Mouse (Mus musculus) frontal cortex, postnatal 10 days (tissue): ENCODE measurements around the gene Gm20741.

Experiments
- DNase-seq, 2 experiments: peaks; one replicate each; pipeline ENCODE4 v3.0.0; 2022; ENCODE audit warnings: low spot score in 2 of 2, mixed read lengths in 1 of 2

The Gm20741 gene

DNA sequence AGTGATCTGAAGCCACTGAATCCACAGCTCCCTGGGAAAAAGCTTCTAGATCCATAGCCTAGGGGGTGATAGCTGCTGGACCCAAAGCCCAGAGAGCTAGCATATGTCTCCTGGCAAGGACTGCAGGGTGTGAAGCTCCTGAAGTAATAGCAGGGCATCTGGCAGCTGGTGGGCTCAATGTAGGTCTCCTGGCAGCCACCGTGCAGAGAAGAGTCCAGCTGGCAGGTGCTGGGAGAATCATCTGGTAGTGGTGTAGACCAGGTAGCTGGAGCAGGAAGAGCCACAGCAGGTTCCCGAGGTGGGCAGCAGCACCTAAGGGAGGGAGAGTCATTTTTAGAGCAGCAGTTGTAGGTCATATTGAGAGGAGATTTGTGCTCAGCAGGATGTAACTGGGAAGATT lies at the start of gene Gm20741:
Gene Gm20741, minus strand, starts transcription at position 394 of the 400 bp plus-strand sequence.
- no peak for DNase-seq

DNA sequence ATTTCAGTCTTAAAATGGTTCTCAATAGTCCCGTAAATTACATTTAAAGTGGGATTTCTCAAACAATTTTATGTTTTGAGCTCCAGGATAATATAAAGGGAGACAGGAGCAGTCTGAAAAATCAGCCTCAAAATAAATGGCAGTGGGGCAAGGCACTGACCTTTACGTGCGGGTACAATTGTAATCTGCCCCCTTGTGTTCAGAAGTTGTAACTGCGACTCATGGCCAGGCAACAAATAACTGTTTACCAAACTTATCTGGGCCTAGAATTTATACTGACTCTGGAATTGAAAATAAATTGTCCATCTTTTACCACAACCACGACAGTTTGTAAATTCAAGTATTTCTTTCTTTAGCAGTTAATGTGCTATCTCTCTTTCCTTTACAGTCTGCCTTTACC lies 39.4 kb upstream of the Gm20741 start:
- no peak for DNase-seq

DNA sequence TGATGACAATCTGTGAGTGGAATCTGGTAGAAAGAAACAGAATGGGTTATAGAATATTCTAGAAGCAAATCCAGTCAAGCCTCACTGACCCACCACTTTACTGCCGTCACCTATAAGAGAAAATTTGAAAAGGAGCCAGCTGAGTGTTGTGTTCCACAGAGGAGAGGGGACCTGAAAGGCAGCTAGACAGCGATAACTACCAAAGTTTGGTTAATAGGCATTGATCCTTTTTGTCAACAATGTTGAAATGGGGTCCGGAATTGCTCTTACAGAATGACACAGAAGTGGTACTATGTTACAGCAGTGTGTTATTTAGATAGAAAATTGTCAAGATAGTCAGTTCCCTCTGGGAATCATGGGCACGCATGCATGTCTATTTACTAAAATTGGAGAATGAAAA lies 36.5 kb upstream of the Gm20741 start:
- no peak for DNase-seq

DNA sequence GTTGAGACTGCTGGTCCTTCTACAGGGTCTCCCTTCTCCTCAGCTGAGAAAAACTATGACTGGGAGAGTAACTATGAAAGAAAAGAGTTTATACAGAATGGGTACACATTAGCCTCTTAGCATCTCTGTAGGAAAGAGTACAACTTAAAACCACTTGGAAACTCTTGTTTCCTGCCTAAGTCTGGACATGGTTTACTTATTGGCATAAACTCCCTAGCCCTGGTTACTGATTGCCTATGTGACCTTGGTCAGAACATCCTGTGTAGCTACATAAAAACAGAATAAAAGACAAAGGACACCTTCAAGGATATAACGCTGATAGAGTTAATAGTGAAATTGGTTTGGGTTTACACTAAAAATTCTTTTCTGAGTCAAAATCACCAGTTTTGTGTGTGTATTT lies 35.3 kb upstream of the Gm20741 start:
- DNase-seq: no peak

DNA sequence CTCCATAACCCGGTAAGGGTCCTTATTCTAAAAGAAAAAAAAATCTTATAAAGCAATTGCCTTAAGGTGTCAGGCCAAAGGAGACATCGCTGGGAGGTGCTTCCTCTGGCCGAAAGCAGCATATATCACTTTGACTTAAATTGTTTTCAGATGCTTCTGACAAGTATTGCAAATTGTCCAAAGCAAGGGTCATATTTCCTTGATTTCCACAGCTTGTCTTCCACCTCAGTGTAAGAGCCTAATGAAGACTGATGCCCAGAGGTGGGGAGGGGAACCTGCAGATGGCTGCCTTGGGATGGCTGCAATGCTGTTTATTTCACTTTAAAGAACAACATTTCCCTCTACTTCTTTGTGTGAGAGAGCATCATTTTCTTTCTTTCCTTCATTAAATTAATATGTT lies 15.0 kb upstream of the Gm20741 start:
- DNase-seq: no peak

DNA sequence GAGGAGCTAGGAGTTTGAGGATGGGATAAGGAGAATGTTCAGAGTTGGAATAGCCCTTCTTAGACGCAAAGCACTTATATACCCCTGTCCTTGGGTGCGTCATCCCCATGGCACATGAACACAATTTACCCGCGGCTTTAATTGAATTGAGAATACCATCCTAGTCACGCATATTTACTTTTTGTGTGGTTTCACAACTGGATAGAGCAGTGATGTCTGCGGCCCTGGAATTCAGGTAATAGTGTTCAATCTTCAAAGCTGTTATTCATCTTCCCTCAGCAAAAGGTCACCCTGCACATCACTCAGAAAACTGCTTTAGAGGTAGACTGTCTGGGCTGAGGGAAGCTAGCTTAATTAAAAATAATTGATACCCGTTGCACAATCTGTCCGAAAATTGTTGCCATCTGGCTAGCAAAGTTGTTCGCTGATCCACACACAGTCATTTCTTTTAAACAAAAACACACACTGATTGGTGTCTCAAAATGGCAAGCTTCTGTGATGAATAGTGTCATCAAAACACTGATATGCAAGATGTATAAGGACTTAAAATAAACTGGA lies 14.2 kb upstream of the Gm20741 start, which contains the start of gene Krtap14:
Gene Krtap14, minus strand, starts transcription at position 51 of the 558 bp plus-strand sequence.
- no peak for DNase-seq

DNA sequence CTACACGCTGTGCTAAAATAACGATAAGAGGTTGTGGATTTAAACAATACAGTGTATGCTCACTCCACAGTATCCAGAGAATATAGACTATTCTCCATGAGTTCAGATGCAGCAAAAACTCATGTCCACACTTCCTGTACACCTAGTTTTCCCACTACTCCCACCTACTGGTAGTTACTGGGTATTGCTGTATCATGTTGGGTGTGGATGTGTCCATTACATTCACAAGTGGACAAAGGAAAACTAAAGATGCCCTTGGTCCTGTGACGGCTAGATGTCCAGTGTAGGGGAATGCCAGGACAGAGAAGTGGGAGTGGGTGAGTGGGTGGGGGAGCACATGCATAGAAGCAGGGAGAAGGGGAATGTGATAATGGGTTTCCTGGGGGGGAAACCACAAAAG lies 11.7 kb upstream of the Gm20741 start:
- DNase-seq: no peak

DNA sequence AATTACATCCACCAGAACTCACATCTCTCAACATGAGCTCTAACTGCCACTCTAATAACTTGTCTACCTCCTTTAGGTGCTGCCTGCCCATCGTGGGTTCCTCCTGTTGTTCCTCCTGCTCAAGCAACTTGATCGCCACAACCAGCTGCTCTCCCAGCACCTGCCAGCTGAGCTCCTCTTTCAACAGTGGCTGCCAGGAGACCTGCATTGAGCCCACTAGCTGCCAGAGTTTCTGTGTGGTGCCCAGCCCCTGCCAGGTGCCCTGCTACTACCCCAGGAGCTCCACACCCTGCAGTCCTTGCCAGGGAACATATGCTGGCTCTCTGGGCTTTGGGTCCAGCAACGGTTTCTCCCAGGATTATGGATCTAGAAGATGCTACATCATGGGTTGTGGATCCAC lies 8.0 kb upstream of the Gm20741 start, which contains the start of gene Krtap15:
Gene Krtap15, plus strand, starts transcription at position 150 of the 400 bp plus-strand sequence.
- no peak for DNase-seq

DNA sequence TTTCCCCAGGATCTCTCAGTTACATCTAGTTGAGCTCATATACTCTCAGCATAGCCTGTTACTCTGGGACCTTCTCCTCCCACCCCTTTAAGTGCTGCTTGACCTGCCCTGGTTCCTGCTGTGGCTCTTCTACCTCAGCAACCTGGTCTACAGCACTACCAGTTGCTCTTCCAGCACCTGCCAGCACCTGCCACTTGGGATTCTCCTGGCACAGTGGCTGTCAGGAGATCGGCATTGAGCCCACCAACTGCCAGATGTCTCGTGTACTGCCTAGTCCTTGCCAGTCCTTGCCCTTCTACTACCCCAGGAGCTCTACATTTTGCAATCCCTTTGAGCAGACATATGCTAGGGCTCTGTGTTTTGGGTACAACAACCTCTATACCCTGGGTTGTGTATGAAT lies 25.2 kb downstream of the Gm20741 start:
- DNase-seq: no peak

DNA sequence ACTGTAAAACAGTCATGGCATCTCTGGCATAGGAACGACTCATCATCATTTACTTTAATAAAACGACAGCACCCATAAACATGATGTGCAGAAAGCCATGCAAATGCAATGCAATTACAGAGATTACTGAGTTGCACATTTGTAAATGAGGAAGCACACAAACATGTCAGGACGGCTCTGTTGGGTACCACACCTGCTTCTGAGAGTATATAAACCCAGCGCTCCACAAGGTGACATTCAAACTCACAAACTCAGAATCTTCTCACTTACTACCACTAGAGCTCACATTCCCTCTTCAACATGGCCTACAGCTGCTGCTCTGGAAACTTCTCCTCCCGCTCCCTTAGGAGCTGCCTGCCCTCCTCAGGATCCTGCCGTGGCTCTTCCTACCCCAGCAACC lies 34.4 kb downstream of the Gm20741 start, which contains the start of gene Gm5965:
Gene Gm5965, plus strand, starts transcription at position 301 of the 400 bp plus-strand sequence.
- no peak for DNase-seq

DNA sequence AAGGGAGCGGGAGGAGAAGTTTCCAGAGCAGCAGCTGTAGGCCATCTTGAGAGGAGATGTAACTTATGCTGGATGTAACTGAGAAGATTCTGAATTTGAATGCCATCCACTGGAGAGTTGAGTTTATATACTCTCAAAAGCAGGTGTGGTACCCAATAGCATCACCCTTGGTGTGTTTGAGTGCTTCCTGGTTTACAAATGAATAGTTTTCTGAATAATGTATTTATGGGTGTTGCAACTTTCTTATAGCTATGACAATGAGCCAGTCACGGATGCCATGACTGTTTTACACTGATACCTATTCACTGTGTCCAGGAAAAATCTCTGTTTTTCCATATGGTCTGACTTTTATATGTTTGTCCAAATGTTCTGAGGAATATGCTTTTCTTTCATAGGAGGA lies 37.9 kb downstream of the Gm20741 start, which contains the start of gene 2310057N15Rik:
Gene 2310057N15Rik, minus strand, starts transcription at position 101 of the 400 bp plus-strand sequence.
- no peak for DNase-seq
